Mouse (Mus musculus): ENCODE data around the gene Zbtb4. TPM values are rescaled to one million over a fixed set of nuclear protein-coding genes. Genes with fewer than 3 reads are reported as not detected.

Gene Zbtb4
- total RNA-seq (2023; ENCODE audit: inconsistent age): 52.3 to 57.6 TPM (median 54.5 TPM) in 4 replicates

GRCm38 (mm10) chr11:69765221-69766125 is at the start of gene Zbtb4:
TSS of gene Zbtb4 (plus strand) at chr11:69765912.

GRCm38 (mm10) chr11:69758478-69758970 is 7.2 kb upstream of the Zbtb4 start, which contains the start of gene Polr2a:
TSS of gene Polr2a (minus strand) at chr11:69758637.

GRCm38 (mm10) chr11:69761868-69762267 is 3.8 kb upstream of the Zbtb4 start, which contains the start of gene Slc35g3:
TSS of gene Slc35g3 (minus strand) at chr11:69761968.

GRCm38 (mm10) chr11:69795168-69795982 is 29.7 kb downstream of the Zbtb4 start, which contains the start of gene Chrnb1:
TSS of gene Chrnb1 (minus strand) at chr11:69795943.

GRCm38 (mm10) chr11:69801379-69801977 is 35.8 kb downstream of the Zbtb4 start, which contains the start of gene Fgf11:
TSS of gene Fgf11 (minus strand) at chr11:69801857.

GRCm38 (mm10) chr11:69804972-69805909 is 39.5 kb downstream of the Zbtb4 start, which contains the start of gene Tmem102:
TSS of gene Tmem102 (minus strand) at chr11:69805624.

GRCm38 (mm10) chr11:69815155-69815554 is 49.4 kb downstream of the Zbtb4 start, which contains the start of gene Gm39566:
TSS of gene Gm39566 (minus strand) at chr11:69815298.

GRCm38 (mm10) chr11:69818365-69818764 is 52.7 kb downstream of the Zbtb4 start, which contains the start of gene Spem2:
TSS of gene Spem2 (minus strand) at chr11:69818465.

GRCm38 (mm10) chr11:69822080-69822479 is 56.4 kb downstream of the Zbtb4 start, which contains the start of gene Spem1:
TSS of gene Spem1 (minus strand) at chr11:69822180.

Other genes with a start within 250 kb of the Zbtb4 start
- not detected in 4 replicates for gene Dnah2, start 216.8 kb upstream of the Zbtb4 start, total RNA-seq (2023; ENCODE audit: inconsistent age)
- gene Efnb3, start 205.7 kb upstream of the Zbtb4 start, total RNA-seq (2023; ENCODE audit: inconsistent age): 0.36 to 0.93 TPM (median 0.45 TPM) in 4 replicates
- 11.6 to 16.8 TPM (median 11.9 TPM) in 4 replicates for gene Wrap53, start 185.7 kb upstream of the Zbtb4 start, total RNA-seq (2023; ENCODE audit: inconsistent age)
- 130 to 136 TPM (median 131 TPM) in 4 replicates for gene Trp53, start 185.6 kb upstream of the Zbtb4 start, total RNA-seq (2023; ENCODE audit: inconsistent age)
- 0.33 TPM in 1 of 4 replicates, not detected in the others for gene Atp1b2, start 160.0 kb upstream of the Zbtb4 start, total RNA-seq (2023; ENCODE audit: inconsistent age)
- gene Shbg, start 148.0 kb upstream of the Zbtb4 start, total RNA-seq (2023; ENCODE audit: inconsistent age): not detected in 4 replicates
- gene Sat2, start 143.9 kb upstream of the Zbtb4 start, total RNA-seq (2023; ENCODE audit: inconsistent age): not detected in 4 replicates
- 76.8 to 83.1 TPM (median 77.8 TPM) in 4 replicates for gene Fxr2, start 132.9 kb upstream of the Zbtb4 start, total RNA-seq (2023; ENCODE audit: inconsistent age)
- gene Sox15, start 110.6 kb upstream of the Zbtb4 start, total RNA-seq (2023; ENCODE audit: inconsistent age): 0.84 TPM in 1 of 4 replicates, not detected in the others
- gene Mpdu1, start 103.3 kb upstream of the Zbtb4 start, total RNA-seq (2023; ENCODE audit: inconsistent age): 58.0 to 71.6 TPM (median 63.0 TPM) in 4 replicates
- gene Cd68, start 99.8 kb upstream of the Zbtb4 start, total RNA-seq (2023; ENCODE audit: inconsistent age): 11.8 to 14.7 TPM (median 12.5 TPM) in 4 replicates
- gene Eif4a1, start 93.5 kb upstream of the Zbtb4 start, total RNA-seq (2023; ENCODE audit: inconsistent age): 670 to 697 TPM (median 692 TPM) in 4 replicates
- 108 to 153 TPM (median 136 TPM) in 4 replicates for gene Senp3, start 83.8 kb upstream of the Zbtb4 start, total RNA-seq (2023; ENCODE audit: inconsistent age)
- gene Tnfsf13, start 80.1 kb upstream of the Zbtb4 start, total RNA-seq (2023; ENCODE audit: inconsistent age): 0.32 TPM in 1 of 4 replicates, not detected in the others
- gene Tnfsf12, start 70.1 kb upstream of the Zbtb4 start, total RNA-seq (2023; ENCODE audit: inconsistent age): 0.51 TPM in 1 of 4 replicates, not detected in the others
- gene Tnfsfm13, start 69.8 kb upstream of the Zbtb4 start, total RNA-seq (2023; ENCODE audit: inconsistent age): 0.45 to 0.78 TPM in 2 of 4 replicates, not detected in the others
- gene Polr2a, start 7.3 kb upstream of the Zbtb4 start, total RNA-seq (2023; ENCODE audit: inconsistent age): 231 to 244 TPM (median 242 TPM) in 4 replicates
- gene Slc35g3, start 3.9 kb upstream of the Zbtb4 start, total RNA-seq (2023; ENCODE audit: inconsistent age): not detected in 4 replicates
- gene Chrnb1, start 30.0 kb downstream of the Zbtb4 start, total RNA-seq (2023; ENCODE audit: inconsistent age): 8.3 to 11.3 TPM (median 10.1 TPM) in 4 replicates
- gene Fgf11, start 35.9 kb downstream of the Zbtb4 start, total RNA-seq (2023; ENCODE audit: inconsistent age): 0.16 to 0.27 TPM in 2 of 4 replicates, not detected in the others
- gene Tmem102, start 39.7 kb downstream of the Zbtb4 start, total RNA-seq (2023; ENCODE audit: inconsistent age): not detected in 4 replicates
- not detected in 4 replicates for gene Gm39566, start 49.4 kb downstream of the Zbtb4 start, total RNA-seq (2023; ENCODE audit: inconsistent age)
- gene Spem2, start 52.6 kb downstream of the Zbtb4 start, total RNA-seq (2023; ENCODE audit: inconsistent age): not detected in 4 replicates
- gene Spem1, start 56.3 kb downstream of the Zbtb4 start, total RNA-seq (2023; ENCODE audit: inconsistent age): not detected in 4 replicates
- 0.24 to 1.3 TPM (median 0.59 TPM) in 4 replicates for gene Nlgn2, start 71.9 kb downstream of the Zbtb4 start, total RNA-seq (2023; ENCODE audit: inconsistent age)
- 30.9 to 38.6 TPM (median 37.0 TPM) in 4 replicates for gene Tmem256, start 72.6 kb downstream of the Zbtb4 start, total RNA-seq (2023; ENCODE audit: inconsistent age)
- 9.8 to 13.0 TPM (median 11.5 TPM) in 4 replicates for gene Plscr3, start 80.5 kb downstream of the Zbtb4 start, total RNA-seq (2023; ENCODE audit: inconsistent age)
- gene Tnk1, start 92.8 kb downstream of the Zbtb4 start, total RNA-seq (2023; ENCODE audit: inconsistent age): not detected in 4 replicates
- not detected in 4 replicates for gene Tmem95, start 112.1 kb downstream of the Zbtb4 start, total RNA-seq (2023; ENCODE audit: inconsistent age)
- 1.8 to 2.3 TPM (median 2.0 TPM) in 4 replicates for gene Kctd11, start 115.5 kb downstream of the Zbtb4 start, total RNA-seq (2023; ENCODE audit: inconsistent age)
- gene Acap1, start 129.6 kb downstream of the Zbtb4 start, total RNA-seq (2023; ENCODE audit: inconsistent age): 477 to 556 TPM (median 497 TPM) in 4 replicates
- 2.1 to 2.7 TPM (median 2.3 TPM) in 4 replicates for gene 2810408A11Rik, start 135.1 kb downstream of the Zbtb4 start, total RNA-seq (2023; ENCODE audit: inconsistent age)
- gene Neurl4, start 135.2 kb downstream of the Zbtb4 start, total RNA-seq (2023; ENCODE audit: inconsistent age): 55.7 to 74.4 TPM (median 62.8 TPM) in 4 replicates
- gene Gps2, start 148.0 kb downstream of the Zbtb4 start, total RNA-seq (2023; ENCODE audit: inconsistent age): 138 to 159 TPM (median 142 TPM) in 4 replicates
- gene Eif5a, start 156.0 kb downstream of the Zbtb4 start, total RNA-seq (2023; ENCODE audit: inconsistent age): 362 to 387 TPM (median 377 TPM) in 4 replicates
- gene Ybx2, start 169.9 kb downstream of the Zbtb4 start, total RNA-seq (2023; ENCODE audit: inconsistent age): not detected in 4 replicates
- gene Slc2a4, start 182.3 kb downstream of the Zbtb4 start, total RNA-seq (2023; ENCODE audit: inconsistent age): not detected in 4 replicates
- not detected in 4 replicates for gene Cldn7, start 198.9 kb downstream of the Zbtb4 start, total RNA-seq (2023; ENCODE audit: inconsistent age)
- gene Ctdnep1, start 215.2 kb downstream of the Zbtb4 start, total RNA-seq (2023; ENCODE audit: inconsistent age): 103 to 123 TPM (median 108 TPM) in 4 replicates
- 34.4 to 62.8 TPM (median 46.7 TPM) in 4 replicates for gene Elp5, start 216.6 kb downstream of the Zbtb4 start, total RNA-seq (2023; ENCODE audit: inconsistent age)
- 311 to 355 TPM (median 331 TPM) in 4 replicates for gene Gabarap, start 225.2 kb downstream of the Zbtb4 start, total RNA-seq (2023; ENCODE audit: inconsistent age)
- 52.7 to 62.9 TPM (median 56.6 TPM) in 4 replicates for gene Phf23, start 229.9 kb downstream of the Zbtb4 start, total RNA-seq (2023; ENCODE audit: inconsistent age)
- 48.4 to 53.5 TPM (median 51.0 TPM) in 4 replicates for gene Dvl2, start 234.7 kb downstream of the Zbtb4 start, total RNA-seq (2023; ENCODE audit: inconsistent age)
- 53.0 to 60.7 TPM (median 59.3 TPM) in 4 replicates for gene Acadvl, start 249.5 kb downstream of the Zbtb4 start, total RNA-seq (2023; ENCODE audit: inconsistent age)